Comparison of ENCODE assay signal across 12 mouse cellular contexts in genomic region chr1:20302187-20302942, GRCm38 (mm10).
DNase-seq lines count a peak whose midpoint lies in the region; ATAC-seq lines count a peak whose summit lies in the region.
"Had no signal": no experiment of that assay in that cellular context is flagged by ENCODE, and none has a peak within 500 bp of the region (broad histone marks: within the 10 kb centered on the region; RNA-seq: fewer than 3 reads in every experiment).

No protein-coding gene starts in this region.

- DNase-seq in cerebellum, postnatal 10 days, result peak; percentile 19 to 36
- DNase-seq in cerebellum, adult 11 months, result no peak
- peak; percentile 63 for DNase-seq in forebrain, embryonic 10.5 days (ENCODE audit: extremely low spot score, low spot score)
- no peak for DNase-seq in gastrocnemius, adult 18-20 months (ENCODE audit: low spot score)
- no peak for DNase-seq in natural killer cell, adult 2 months (ENCODE audit: low spot score in 2 of 2)
- no peak for DNase-seq in cerebellum, adult 9-10 months
- DNase-seq: heart, adult 11 months; heart, postnatal 4 days; lung, postnatal 36 days had no signal

- H3K9ac ChIP-seq in hindbrain, embryonic 16.5 days (ENCODE audit: low read depth, low read length), result no peak overlapping the region
- no peak overlapping the region for H3K9ac ChIP-seq in neural tube, embryonic 13.5 days

- H3K4me3 ChIP-seq in forebrain, embryonic 10.5 days, result 0 out of 2 replicates have a peak overlapping the region, but pooled peaks have one; percentile 6
- no peak overlapping the region for H3K4me3 ChIP-seq in hindbrain, embryonic 16.5 days (ENCODE audit: low read length)
- H3K4me3 ChIP-seq in neural tube, embryonic 13.5 days, result no peak overlapping the region

- peak; percentile 85 for ATAC-seq in hindbrain, embryonic 16.5 days
- ATAC-seq in neural tube, embryonic 13.5 days (ENCODE audit: low read depth), result peak; percentile 92

- peaks cover 74% of the 10 kb centered on the region for H3K27me3 ChIP-seq in forebrain, embryonic 10.5 days (ENCODE audit: poor library complexity, severe bottlenecking)
- H3K27me3 ChIP-seq in hindbrain, embryonic 16.5 days (replicated peaks; ENCODE audit: control insufficient read depth, insufficient read depth, low read length), result no peaks in the 10 kb centered on the region
- H3K27me3 ChIP-seq in neural tube, embryonic 13.5 days, result peaks cover 16% of the 10 kb centered on the region; the same call in 1 of the 2 replicates

- peaks cover 23% of the 10 kb centered on the region for H3K4me1 ChIP-seq in forebrain, embryonic 10.5 days
- H3K4me1 ChIP-seq in hindbrain, embryonic 16.5 days (ENCODE audit: control insufficient read depth, insufficient read depth, low read depth, low read length), result peaks cover 8% of the 10 kb centered on the region
- H3K4me1 ChIP-seq in neural tube, embryonic 13.5 days (replicated peaks), result peaks cover 16% of the 10 kb centered on the region

- no peaks in the 10 kb centered on the region for H3K36me3 ChIP-seq in forebrain, embryonic 10.5 days (replicated peaks)
- no peaks in the 10 kb centered on the region for H3K36me3 ChIP-seq in hindbrain, embryonic 16.5 days (ENCODE audit: control insufficient read depth, insufficient read depth, low read length)
- no peaks in the 10 kb centered on the region for H3K36me3 ChIP-seq in neural tube, embryonic 13.5 days
- H3K36me3 ChIP-seq: G1E had no signal

- H3K4me2 ChIP-seq in hindbrain, embryonic 16.5 days (ENCODE audit: low read length), result no peak overlapping the region
- no peak overlapping the region for H3K4me2 ChIP-seq in neural tube, embryonic 13.5 days

- H3K27ac ChIP-seq in forebrain, embryonic 10.5 days, result peak overlapping the region; percentile 17
- H3K27ac ChIP-seq in hindbrain, embryonic 16.5 days (ENCODE audit: low read depth, low read length), result no peak overlapping the region
- peak overlapping the region; percentile 24; the same call in 1 of the 2 replicates for H3K27ac ChIP-seq in neural tube, embryonic 13.5 days (replicated peaks)

- WGBS in forebrain, embryonic 10.5 days, result 6% methylated on average over 8 of the region's 8 CpGs
- whole genome bisulfite sequencing in hindbrain, embryonic 16.5 days, result 21% methylated on average over 8 of the region's 8 CpGs
- 7% methylated on average over 8 of the region's 8 CpGs for WGBS in neural tube, embryonic 13.5 days

- H3K9me3 ChIP-seq in forebrain, embryonic 10.5 days, result no peaks in the 10 kb centered on the region
- no peaks in the 10 kb centered on the region for H3K9me3 ChIP-seq in hindbrain, embryonic 16.5 days (ENCODE audit: control insufficient read depth, low read length)
- no peaks in the 10 kb centered on the region for H3K9me3 ChIP-seq in neural tube, embryonic 13.5 days
- H3K9me3 ChIP-seq: G1E had no signal

Comparison
In these comparisons a context has a peak if more than half of its experiments do, and no peak if none do; other contexts are left out.
1. DNase-seq: peak in cerebellum, postnatal 10 days (2 of 2) and forebrain, embryonic 10.5 days (single experiment); none in cerebellum, adult 11 months (single experiment), gastrocnemius, adult 18-20 months (single experiment), natural killer cell, adult 2 months (0 of 2) and cerebellum, adult 9-10 months (single experiment).